Mouse (Mus musculus) E14TG2a.4 (cell line): ENCODE data around the gene Irak2.

Experiments used
- CTCF ChIP-seq: conservative IDR thresholded peaks from 2 replicates; pipeline ENCODE4 v1.5.1; 2014; ENCODE audit warnings: low read length
- NANOG ChIP-seq: IDR thresholded peaks from 2 replicates; pipeline ENCODE4 v1.6.1; 2014; ENCODE audit warnings: borderline replicate concordance, low read length, mixed read lengths

- TF ChIP-seq CTCF, result no peak
- no peak for TF ChIP-seq NANOG
Observed at GRCm38 (mm10) chr6:113614997-113615396, 23.3 kb upstream of the Irak2 start.
